Comparison of ENCODE assay signal across 30 mouse cellular contexts in genomic region chr4:139545791-139546190, GRCm38 (mm10). TPM values are rescaled to one million over a fixed set of nuclear protein-coding genes. Genes with fewer than 3 reads are reported as not detected.
A peak's percentile ranks its signal among the peaks of the same experiment; 100 is the strongest.
DNase-seq lines count a peak whose midpoint lies in the region; ATAC-seq lines count a peak whose summit lies in the region.
"Had no signal": no experiment of that assay in that cellular context is flagged by ENCODE, and none has a peak within 500 bp of the region (broad histone marks: within the 10 kb centered on the region; RNA-seq: fewer than 3 reads in every experiment).

No protein-coding gene starts in this region.

- H3K9ac ChIP-seq in intestine, embryonic 14.5 days (ENCODE audit: low read length): no peak overlapping the region
- H3K9ac ChIP-seq in intestine, embryonic 16.5 days (ENCODE audit: low read depth, low read length): no peak overlapping the region
- H3K9ac ChIP-seq: liver, postnatal 0 days had no signal

- H3K27me3 ChIP-seq in intestine, embryonic 14.5 days (replicated peaks; ENCODE audit: control insufficient read depth, insufficient read depth, low read length): no peaks in the 10 kb centered on the region
- H3K27me3 ChIP-seq in intestine, embryonic 16.5 days (replicated peaks; ENCODE audit: control insufficient read depth, insufficient read depth, low read length): no peaks in the 10 kb centered on the region

- ATAC-seq in intestine, embryonic 14.5 days (replicated peaks; ENCODE audit: low FRiP score, low TSS enrichment, low read depth): peak; percentile 23; the same call in 1 of the 2 replicates
- ATAC-seq in intestine, embryonic 16.5 days: no peak
- ATAC-seq: liver, postnatal 0 days had no signal

- DNase-seq in embryo, embryonic 10 days (ENCODE audit: low spot score): peak; percentile 9
- DNase-seq in embryo, embryonic 9.5 days (ENCODE audit: extremely low spot score): no peak
- DNase-seq in intestine, embryonic 14.5 days (ENCODE audit: low spot score): no peak
- DNase-seq in retina, postnatal 1 day: peak; percentile 56
- no peak for DNase-seq in retina, embryonic 14.5 days (ENCODE audit: low spot score)
- DNase-seq in right cerebral cortex, postnatal 4 days: no peak
- no peak for DNase-seq in gastrocnemius, postnatal 14 days
- DNase-seq: adrenal gland, postnatal 25 days; cerebellum, adult 11 months; cerebellum, postnatal 10 days; kidney, adult 2 months; kidney, postnatal 10 days; liver, postnatal 0 days; lung, postnatal 14 days; midbrain, embryonic 14.5 days; right cerebral cortex, postnatal 25 days; thymus, postnatal 14 days had no signal

- H3K4me2 ChIP-seq in intestine, embryonic 14.5 days (ENCODE audit: low read length): no peak overlapping the region
- H3K4me2 ChIP-seq in intestine, embryonic 16.5 days (ENCODE audit: low read depth, low read length): no peak overlapping the region
- H3K4me2 ChIP-seq: liver, embryonic 11.5 days had no signal

- no peak overlapping the region for H3K4me3 ChIP-seq in intestine, embryonic 14.5 days (ENCODE audit: low read depth, low read length)
- H3K4me3 ChIP-seq in intestine, embryonic 16.5 days (ENCODE audit: low read length): no peak overlapping the region
- H3K4me3 ChIP-seq: myocyte had no signal

- 0 out of 2 replicates have a peak overlapping the region, but pooled peaks have one; percentile 22 for H3K27ac ChIP-seq in intestine, embryonic 14.5 days (ENCODE audit: low read depth)
- no peak overlapping the region for H3K27ac ChIP-seq in intestine, embryonic 16.5 days (ENCODE audit: low read length)

- no peaks in the 10 kb centered on the region for H3K9me3 ChIP-seq in intestine, embryonic 14.5 days (ENCODE audit: control insufficient read depth, low read length)
- H3K9me3 ChIP-seq in intestine, embryonic 16.5 days (ENCODE audit: control insufficient read depth, low read length): no peaks in the 10 kb centered on the region

- no peaks in the 10 kb centered on the region for H3K4me1 ChIP-seq in intestine, embryonic 14.5 days (replicated peaks; ENCODE audit: control insufficient read depth, insufficient read depth, low read length)
- H3K4me1 ChIP-seq in intestine, embryonic 16.5 days (ENCODE audit: control insufficient read depth, insufficient read depth, low read length): no peaks in the 10 kb centered on the region

- 75% methylated on average over 6 of the region's 6 CpGs for WGBS in intestine, embryonic 14.5 days
- WGBS in intestine, embryonic 16.5 days: 71% methylated on average over 6 of the region's 6 CpGs

- no peaks in the 10 kb centered on the region for H3K36me3 ChIP-seq in intestine, embryonic 14.5 days (ENCODE audit: control insufficient read depth, insufficient read depth, low read length)
- H3K36me3 ChIP-seq in intestine, embryonic 16.5 days (ENCODE audit: control insufficient read depth, insufficient read depth, low read length): no peaks in the 10 kb centered on the region

- intact Hi-C loops in gastrocnemius, postnatal 14 days (cut with DNase I; ENCODE audit: low total_unique reads): no loop called here

RNA-seq across cellular contexts. Expression of gene Iffo2, which starts 15.4 kb away (rescaled TPM):
- polyA plus RNA-seq in intestine, embryonic 14.5 days (2014; fragmentation: Nextera tagmentation; extraction: Ambion mirVana): 5.1 and 5.2 TPM in 2 replicates
- 1.9 and 2.0 TPM in 2 replicates for polyA plus RNA-seq in intestine, embryonic 16.5 days (2015; fragmentation: Nextera tagmentation; extraction: Ambion mirVana)
- total RNA-seq in gastrocnemius, postnatal 14 days (2021): 1 to 10 TPM; 3.9 to 4.9 TPM

RNA-seq across cellular contexts. Expression of gene Gm21969, which starts 57.2 kb away (rescaled TPM):
- not detected in 2 replicates for polyA plus RNA-seq in intestine, embryonic 14.5 days (2014; fragmentation: Nextera tagmentation; extraction: Ambion mirVana)
- polyA plus RNA-seq in intestine, embryonic 16.5 days (2015; fragmentation: Nextera tagmentation; extraction: Ambion mirVana): not detected in 2 replicates
- not detected for total RNA-seq in gastrocnemius, postnatal 14 days (2021)
- total RNA-seq: adrenal gland, postnatal 25 days; gastrocnemius, adult 18-20 months; gastrocnemius, postnatal 4 days; hematopoietic stem cell, adult 5-6 weeks; layer of hippocampus, adult 18-20 months; layer of hippocampus, postnatal 25 days; megakaryocyte progenitor cell, adult 5-6 weeks had no signal
- polyA plus RNA-seq: cortical plate, adult 2 months; heart, embryonic 16.5 days; limb, embryonic 11.5 days; liver, embryonic 11.5 days; midbrain, embryonic 14.5 days; testis, adult 2 months had no signal

Comparison
In these comparisons a context has a peak if more than half of its experiments do, and no peak if none do; other contexts are left out.
1. DNase-seq: peak in embryo, embryonic 10 days (single experiment) and retina, postnatal 1 day (single experiment); none in embryo, embryonic 9.5 days (single experiment), intestine, embryonic 14.5 days (single experiment), retina, embryonic 14.5 days (single experiment), right cerebral cortex, postnatal 4 days (single experiment) and gastrocnemius, postnatal 14 days (single experiment).